Mouse (Mus musculus): ENCODE measurements around the gene Sfxn2. TPM values are rescaled to one million over a fixed set of nuclear protein-coding genes. Genes with fewer than 3 reads are reported as not detected.
A peak's percentile ranks its signal among the peaks of the same experiment; 100 is the strongest.

The Sfxn2 gene
- polyA plus RNA-seq, 1 experiment from 2014 or later, result 11.0 TPM

GRCm38 (mm10) chr19:46622659-46623193 is 49.6 kb downstream of the Sfxn2 start:
- H3K9ac ChIP-seq (replicated peaks), result 0 out of 2 replicates have a peak overlapping the region, but pooled peaks have one; percentile 20
- WGBS, result 40% methylated on average over 12 of the region's 12 CpGs
- no peaks in the 10 kb centered on the region for H3K9me3 ChIP-seq (replicated peaks)
- no peaks in the 10 kb centered on the region for H3K27me3 ChIP-seq (replicated peaks)
- H3K27ac ChIP-seq (replicated peaks), result peak overlapping the region; percentile 54; the same call in 1 of the 2 replicates
- H3K4me1 ChIP-seq, result peaks cover 70% of the 10 kb centered on the region
- ATAC-seq (ENCODE audit: low FRiP score), result 0 out of 2 replicates have a peak, but pooled peaks have one; percentile 9
- no peak overlapping the region for H3K4me3 ChIP-seq (replicated peaks)
- H3K4me2 ChIP-seq, result peak overlapping the region; percentile 48
- 0 out of 2 replicates have a peak, but pooled peaks cover 6% of the 10 kb centered on the region for H3K36me3 ChIP-seq

GRCm38 (mm10) chr19:46623194-46623667 is 50.1 kb downstream of the Sfxn2 start:
- Histone ChIP-seq H3K27ac (replicated peaks) (peak overlapping the region; percentile 64), H3K9ac (replicated peaks) (peak overlapping the region; percentile 23), H3K4me1 (peaks cover 66% of the 10 kb centered on the region), H3K27me3 (replicated peaks) (no peaks in the 10 kb centered on the region), H3K9me3 (replicated peaks) (no peaks in the 10 kb centered on the region), H3K4me2 (peak overlapping the region; percentile 48), H3K4me3 (replicated peaks) (peak overlapping the region; percentile 20), H3K36me3 (0 out of 2 replicates have a peak, but pooled peaks cover 6% of the 10 kb centered on the region)
- ATAC-seq (ENCODE audit: low FRiP score), result 0 out of 2 replicates have a peak, but pooled peaks have one; percentile 29
- 7% methylated on average over 16 of the region's 16 CpGs for WGBS

GRCm38 (mm10) chr19:46623790-46624772 is 50.9 kb downstream of the Sfxn2 start:
- ATAC-seq (ENCODE audit: low FRiP score), result peak; percentile 18; the same call in 1 of the 2 replicates
- H3K9ac ChIP-seq (replicated peaks), result peak overlapping the region; percentile 23
- peak overlapping the region; percentile 48 for H3K4me2 ChIP-seq
- 0 out of 2 replicates have a peak, but pooled peaks cover 6% of the 10 kb centered on the region for H3K36me3 ChIP-seq
- peaks cover 58% of the 10 kb centered on the region for H3K4me1 ChIP-seq
- 23% methylated on average over 19 of the region's 19 CpGs for WGBS
- no peaks in the 10 kb centered on the region for H3K9me3 ChIP-seq (replicated peaks)
- peak overlapping the region; percentile 64; the same call in 1 of the 2 replicates for H3K27ac ChIP-seq (replicated peaks)
- H3K4me3 ChIP-seq (replicated peaks), result peak overlapping the region; percentile 20
- H3K27me3 ChIP-seq (replicated peaks), result no peaks in the 10 kb centered on the region

GRCm38 (mm10) chr19:46625015-46625414 is 51.9 kb downstream of the Sfxn2 start:
- H3K36me3 ChIP-seq, result 0 out of 2 replicates have a peak, but pooled peaks cover 6% of the 10 kb centered on the region
- H3K27me3 ChIP-seq (replicated peaks), result no peaks in the 10 kb centered on the region
- WGBS, result 96% methylated on average over 12 of the region's 12 CpGs
- H3K4me3 ChIP-seq (replicated peaks), result no peak overlapping the region
- no peak overlapping the region for H3K9ac ChIP-seq (replicated peaks)
- ATAC-seq (ENCODE audit: low FRiP score), result no peak
- no peak overlapping the region for H3K4me2 ChIP-seq
- no peaks in the 10 kb centered on the region for H3K9me3 ChIP-seq (replicated peaks)
- H3K27ac ChIP-seq (replicated peaks), result no peak overlapping the region
- peaks cover 49% of the 10 kb centered on the region for H3K4me1 ChIP-seq

- 74% methylated on average over 10 of the region's 10 CpGs for WGBS
- Histone ChIP-seq H3K9ac (replicated peaks) (no peak overlapping the region), H3K36me3 (0 out of 2 replicates have a peak, but pooled peaks cover 6% of the 10 kb centered on the region), H3K27me3 (replicated peaks) (no peaks in the 10 kb centered on the region), H3K4me1 (peaks cover 43% of the 10 kb centered on the region), H3K4me3 (replicated peaks) (no peak overlapping the region), H3K4me2 (no peak overlapping the region), H3K9me3 (replicated peaks) (no peaks in the 10 kb centered on the region), H3K27ac (replicated peaks) (no peak overlapping the region)
- ATAC-seq (ENCODE audit: low FRiP score), result no peak
Measured at GRCm38 (mm10) chr19:46625519-46625918, 52.4 kb downstream of the Sfxn2 start.

GRCm38 (mm10) chr19:46628403-46628802 is 55.2 kb downstream of the Sfxn2 start:
- no peak overlapping the region for H3K4me3 ChIP-seq (replicated peaks)
- no peak overlapping the region for H3K27ac ChIP-seq (replicated peaks)
- no peaks in the 10 kb centered on the region for H3K9me3 ChIP-seq (replicated peaks)
- no peak for ATAC-seq (ENCODE audit: low FRiP score)
- no peak overlapping the region for H3K4me2 ChIP-seq
- H3K27me3 ChIP-seq (replicated peaks), result no peaks in the 10 kb centered on the region
- 91% methylated on average over 10 of the region's 10 CpGs for WGBS
- 0 out of 2 replicates have a peak, but pooled peaks cover 6% of the 10 kb centered on the region for H3K36me3 ChIP-seq
- peaks cover 15% of the 10 kb centered on the region for H3K4me1 ChIP-seq
- no peak overlapping the region for H3K9ac ChIP-seq (replicated peaks)

- Histone ChIP-seq H3K27me3 (replicated peaks) (no peaks in the 10 kb centered on the region), H3K4me3 (replicated peaks) (no peak overlapping the region), H3K9me3 (replicated peaks) (no peaks in the 10 kb centered on the region), H3K4me2 (no peak overlapping the region), H3K36me3 (0 out of 2 replicates have a peak, but pooled peaks cover 6% of the 10 kb centered on the region), H3K4me1 (peaks cover under 1% of the 10 kb centered on the region; the same call in 1 of the 2 replicates), H3K27ac (replicated peaks) (no peak overlapping the region), H3K9ac (replicated peaks) (no peak overlapping the region)
- 82% methylated on average over 9 of the region's 9 CpGs for WGBS
- no peak for ATAC-seq (ENCODE audit: low FRiP score)
Measured at GRCm38 (mm10) chr19:46629807-46630206, 56.6 kb downstream of the Sfxn2 start.

- no peak overlapping the region for H3K27ac ChIP-seq (replicated peaks)
- no peaks in the 10 kb centered on the region for H3K9me3 ChIP-seq (replicated peaks)
- no peaks in the 10 kb centered on the region for H3K36me3 ChIP-seq
- H3K4me2 ChIP-seq, result no peak overlapping the region
- H3K27me3 ChIP-seq (replicated peaks), result no peaks in the 10 kb centered on the region
- WGBS, result 89% methylated on average over 9 of the region's 9 CpGs
- H3K9ac ChIP-seq (replicated peaks), result no peak overlapping the region
- no peak overlapping the region for H3K4me3 ChIP-seq (replicated peaks)
- ATAC-seq (ENCODE audit: low FRiP score), result no peak
- H3K4me1 ChIP-seq, result peaks cover 10% of the 10 kb centered on the region
Measured at GRCm38 (mm10) chr19:46631637-46632036, 58.5 kb downstream of the Sfxn2 start.

- no peak overlapping the region for H3K9ac ChIP-seq (replicated peaks)
- 76% methylated on average over 9 of the region's 9 CpGs for WGBS
- peaks cover 19% of the 10 kb centered on the region for H3K4me1 ChIP-seq
- no peak for ATAC-seq (ENCODE audit: low FRiP score)
- H3K36me3 ChIP-seq, result peaks cover 6% of the 10 kb centered on the region; the same call in 1 of the 2 replicates
- no peaks in the 10 kb centered on the region for H3K9me3 ChIP-seq (replicated peaks)
- H3K4me2 ChIP-seq, result no peak overlapping the region
- no peak overlapping the region for H3K27ac ChIP-seq (replicated peaks)
- H3K27me3 ChIP-seq (replicated peaks), result no peaks in the 10 kb centered on the region
- no peak overlapping the region for H3K4me3 ChIP-seq (replicated peaks)
Measured at GRCm38 (mm10) chr19:46635766-46636165, 62.6 kb downstream of the Sfxn2 start.

- H3K4me3 ChIP-seq (replicated peaks), result no peak overlapping the region
- no peaks in the 10 kb centered on the region for H3K9me3 ChIP-seq (replicated peaks)
- no peak overlapping the region for H3K4me2 ChIP-seq
- peaks cover 6% of the 10 kb centered on the region; the same call in 1 of the 2 replicates for H3K36me3 ChIP-seq
- no peaks in the 10 kb centered on the region for H3K27me3 ChIP-seq (replicated peaks)
- H3K9ac ChIP-seq (replicated peaks), result no peak overlapping the region
- no peak overlapping the region; the same call in 1 of the 2 replicates for H3K27ac ChIP-seq (replicated peaks)
- peaks cover 38% of the 10 kb centered on the region for H3K4me1 ChIP-seq
- no peak for ATAC-seq (ENCODE audit: low FRiP score)
- WGBS, result 67% methylated on average over 6 of the region's 6 CpGs
Measured at GRCm38 (mm10) chr19:46637598-46637997, 64.4 kb downstream of the Sfxn2 start.

GRCm38 (mm10) chr19:46639053-46639452 is 65.9 kb downstream of the Sfxn2 start:
- H3K4me2 ChIP-seq, result no peak overlapping the region
- no peak overlapping the region for H3K9ac ChIP-seq (replicated peaks)
- no peak overlapping the region for H3K4me3 ChIP-seq (replicated peaks)
- H3K36me3 ChIP-seq, result peaks cover 6% of the 10 kb centered on the region; the same call in 1 of the 2 replicates
- no peaks in the 10 kb centered on the region for H3K9me3 ChIP-seq (replicated peaks)
- no peaks in the 10 kb centered on the region for H3K27me3 ChIP-seq (replicated peaks)
- ATAC-seq (ENCODE audit: low FRiP score), result no peak
- H3K4me1 ChIP-seq, result peaks cover 52% of the 10 kb centered on the region
- no peak overlapping the region for H3K27ac ChIP-seq (replicated peaks)
